Mouse (Mus musculus) lung, postnatal 10 days (tissue): ENCODE data around the gene Tcp10c.
"Not testable (repeated sequence)": the region's sequence is repeated elsewhere in the genome, so short reads cannot be mapped to it uniquely, and the experiment has no call there.

ENCODE experiments used
- DNase-seq: peaks from one replicate; pipeline ENCODE4 v3.0.0; 2021

Gene Tcp10c

DNA sequence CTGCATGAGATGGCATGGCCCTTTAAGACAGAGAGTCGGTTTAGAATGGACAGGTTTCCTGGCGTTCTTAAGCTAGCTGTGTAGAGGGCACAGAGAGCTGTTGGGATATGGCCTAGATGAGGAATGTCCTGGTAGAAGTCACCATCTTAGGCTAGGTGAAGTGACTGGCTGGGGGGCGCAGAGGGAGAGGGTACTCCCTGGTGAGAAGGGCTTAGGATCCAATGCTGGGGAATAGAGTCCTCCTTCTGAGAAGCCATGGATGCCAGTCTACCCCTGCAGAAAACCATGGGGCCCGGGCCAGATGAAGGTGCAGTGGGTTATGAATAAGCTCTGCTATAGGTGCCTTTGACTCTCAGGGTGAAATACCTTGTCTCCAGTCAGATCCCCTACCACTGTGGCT is at the start of gene Tcp10c:
TSS of gene Tcp10c (plus strand) at position 52 of the 400 bp plus-strand sequence.
- DNase-seq = not testable (repeated sequence)

DNA sequence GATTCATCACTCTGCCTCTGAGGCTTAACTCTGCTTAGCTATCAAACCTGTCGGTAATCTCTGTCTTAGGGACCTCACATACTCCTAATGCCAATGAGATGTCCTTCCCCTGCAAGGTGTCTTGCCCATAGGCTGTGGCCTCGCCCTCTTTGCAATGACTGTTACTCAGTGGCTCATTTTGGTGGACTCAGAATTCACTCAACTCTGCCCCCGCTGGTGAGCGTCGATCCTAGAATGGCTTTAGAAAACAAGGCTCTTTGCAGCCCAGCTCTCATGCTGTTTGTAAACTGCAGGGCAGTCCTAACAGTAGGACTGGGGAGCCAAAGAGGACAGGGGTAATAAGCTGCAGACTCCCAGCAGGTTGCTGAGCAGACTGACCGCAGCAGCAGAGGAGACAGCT is 46.5 kb upstream of the Tcp10c start:
- peak; percentile 34 for DNase-seq

GRCm38 (mm10) chr17:13308344-13308743 is 46.0 kb upstream of the Tcp10c start:
- not testable (repeated sequence) for DNase-seq

DNA sequence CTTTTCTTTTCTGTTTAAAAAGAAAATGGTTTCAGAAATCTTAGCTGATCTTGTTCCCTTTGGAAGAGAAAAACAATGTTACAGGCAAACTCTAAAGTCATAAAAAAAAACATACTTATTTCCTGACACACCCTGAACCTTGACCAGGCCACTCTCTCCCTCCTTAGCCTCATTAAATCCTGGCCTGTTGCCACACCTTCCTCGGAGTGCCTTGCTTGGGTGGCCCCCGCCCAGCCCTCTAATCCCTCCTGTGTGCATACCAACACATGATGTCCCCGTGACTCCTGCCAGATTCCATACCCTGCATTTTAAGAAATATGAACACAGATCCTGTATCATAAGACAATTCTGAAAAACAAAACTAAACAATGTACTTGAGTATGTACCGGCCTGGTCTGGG is 45.6 kb upstream of the Tcp10c start:
- not testable (repeated sequence) for DNase-seq

- DNase-seq = peak; percentile 30
These were observed 45.2 kb upstream of the Tcp10c start for GRCm38 (mm10) chr17:13309182-13309631.

DNA sequence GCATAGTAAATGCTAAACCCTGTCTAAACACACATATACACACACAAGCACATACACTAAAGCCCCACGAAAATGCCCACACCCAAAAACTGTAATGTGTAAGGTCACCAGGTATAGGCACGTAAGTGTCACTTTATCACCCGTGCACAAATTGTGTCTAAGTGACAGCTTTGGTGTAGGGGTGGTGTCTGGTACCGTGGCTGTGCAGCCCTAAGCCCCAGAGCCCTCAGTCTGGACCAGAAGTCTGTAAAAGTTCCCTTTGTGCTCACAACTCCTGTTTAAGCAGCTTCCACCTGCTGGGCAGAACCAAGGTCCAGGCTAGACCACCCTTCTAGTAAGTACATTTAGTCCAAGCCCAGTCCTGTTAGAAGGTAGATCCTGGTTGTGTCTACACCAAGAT is 24.4 kb upstream of the Tcp10c start:
- DNase-seq = not testable (repeated sequence)

DNA sequence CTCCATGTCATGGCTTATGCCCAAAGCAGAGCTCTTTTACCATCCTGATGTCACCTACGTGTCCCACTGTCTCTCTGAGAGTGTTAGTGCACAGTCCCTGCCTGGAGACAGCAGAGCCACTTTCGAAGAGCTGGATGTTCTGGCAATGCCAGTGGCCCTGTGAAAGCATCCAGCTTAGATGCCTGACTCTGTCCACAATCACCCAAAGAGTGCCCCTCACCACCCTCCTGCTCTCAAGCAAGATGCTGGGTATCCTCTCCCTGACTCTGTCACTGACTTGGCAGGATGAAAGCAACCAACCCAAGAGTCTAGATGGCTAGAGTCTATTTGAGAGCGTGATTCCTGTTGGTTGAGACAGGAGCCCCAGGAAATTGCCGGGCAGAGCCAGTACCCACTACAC is 23.2 kb upstream of the Tcp10c start:
- DNase-seq = not testable (repeated sequence)

GRCm38 (mm10) chr17:13332496-13332895 is 21.9 kb upstream of the Tcp10c start:
- not testable (repeated sequence) for DNase-seq

- DNase-seq = peak; percentile 64
These were observed 17.2 kb upstream of the Tcp10c start for GRCm38 (mm10) chr17:13336979-13337749.

- not testable (repeated sequence) for DNase-seq
These were observed 16.4 kb upstream of the Tcp10c start for GRCm38 (mm10) chr17:13337931-13338330.

DNA sequence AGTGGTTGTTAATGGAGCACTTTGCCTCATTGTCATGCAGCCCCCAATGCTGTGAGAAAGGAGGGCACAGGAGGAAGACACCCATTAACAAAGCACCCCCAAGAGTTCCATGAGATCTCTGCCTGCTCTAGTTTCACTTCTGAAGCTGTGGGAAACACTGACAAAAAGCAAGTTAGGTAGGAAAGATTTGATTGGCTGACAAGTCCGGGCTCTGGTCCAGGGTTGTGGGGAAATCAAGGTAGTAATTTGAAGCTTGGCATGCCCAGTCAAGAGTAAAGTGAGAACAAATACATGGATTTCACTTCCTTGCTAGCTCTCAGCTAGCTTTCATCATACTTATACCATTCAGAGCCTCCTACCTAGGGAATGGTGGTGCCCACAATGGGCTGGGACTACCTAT is 14.3 kb upstream of the Tcp10c start:
- DNase-seq = not testable (repeated sequence)

DNA sequence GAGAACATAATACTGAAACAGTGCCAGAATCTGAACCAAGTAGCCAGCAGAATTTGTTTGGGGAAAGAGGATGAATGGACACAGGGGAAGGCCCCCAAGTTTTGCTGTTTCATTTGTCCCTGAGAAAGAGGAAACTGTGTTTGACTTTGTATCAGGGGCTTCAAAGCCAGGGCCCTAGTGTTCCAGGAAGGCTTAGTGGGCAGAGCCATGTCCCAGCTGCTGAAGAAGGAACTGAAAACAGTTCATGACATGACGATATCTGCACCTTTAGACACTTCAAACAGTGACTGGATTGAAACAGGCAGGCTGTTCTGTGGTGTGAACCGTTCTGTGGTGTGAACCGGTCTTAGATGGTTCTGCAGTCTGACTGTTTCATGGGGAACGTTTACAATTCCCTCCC is 8.4 kb upstream of the Tcp10c start:
- not testable (repeated sequence) for DNase-seq

GRCm38 (mm10) chr17:13349563-13349962 is 4.8 kb upstream of the Tcp10c start:
- not testable (repeated sequence) for DNase-seq

DNA sequence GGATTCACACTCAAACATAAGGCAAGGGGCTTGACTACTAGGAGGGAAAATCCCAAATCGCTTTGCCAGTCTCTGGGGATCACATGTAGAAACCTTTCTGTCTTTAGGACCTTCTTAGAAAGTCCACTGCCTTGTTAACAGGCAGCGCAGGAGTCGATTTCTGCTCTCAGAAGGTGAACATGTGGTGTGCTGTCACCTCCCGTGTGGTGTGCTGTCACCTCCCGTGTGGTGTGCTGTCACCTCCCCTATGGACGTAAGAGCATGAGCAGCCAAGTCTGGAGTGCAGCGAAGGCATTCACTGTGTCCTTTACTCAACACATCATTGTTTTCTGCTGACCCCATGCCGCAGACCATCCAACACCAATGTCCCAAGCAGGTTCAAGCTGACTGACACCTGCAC is 1.1 kb upstream of the Tcp10c start:
- DNase-seq = not testable (repeated sequence)

DNA sequence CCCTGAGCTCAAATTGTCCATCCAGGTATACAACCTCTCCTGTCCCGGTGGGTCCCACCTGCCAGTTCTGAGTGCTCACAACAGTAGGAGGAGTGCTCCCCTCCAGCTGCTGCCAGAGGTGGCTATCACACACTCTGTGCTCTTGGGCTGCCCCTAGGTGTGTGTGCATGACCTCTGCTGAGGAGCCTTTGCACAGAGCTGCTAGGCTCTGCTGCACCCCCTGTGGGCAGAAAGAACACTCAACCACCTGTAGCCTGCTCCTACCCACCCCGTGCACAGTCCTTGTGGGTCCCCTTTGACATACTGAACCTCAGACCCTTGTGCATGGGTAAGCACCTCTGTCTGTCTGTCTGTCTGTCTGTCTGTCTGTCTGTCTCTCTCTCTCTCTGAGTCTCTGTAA is 8.1 kb downstream of the Tcp10c start:
- not testable (repeated sequence) for DNase-seq

- DNase-seq = not testable (repeated sequence)
These were observed 9.4 kb downstream of the Tcp10c start for GRCm38 (mm10) chr17:13363773-13364172.

GRCm38 (mm10) chr17:13364196-13364595 is 9.8 kb downstream of the Tcp10c start:
- not testable (repeated sequence) for DNase-seq

- DNase-seq = not testable (repeated sequence)
These were observed 12.8 kb downstream of the Tcp10c start for GRCm38 (mm10) chr17:13367181-13367580.

DNA sequence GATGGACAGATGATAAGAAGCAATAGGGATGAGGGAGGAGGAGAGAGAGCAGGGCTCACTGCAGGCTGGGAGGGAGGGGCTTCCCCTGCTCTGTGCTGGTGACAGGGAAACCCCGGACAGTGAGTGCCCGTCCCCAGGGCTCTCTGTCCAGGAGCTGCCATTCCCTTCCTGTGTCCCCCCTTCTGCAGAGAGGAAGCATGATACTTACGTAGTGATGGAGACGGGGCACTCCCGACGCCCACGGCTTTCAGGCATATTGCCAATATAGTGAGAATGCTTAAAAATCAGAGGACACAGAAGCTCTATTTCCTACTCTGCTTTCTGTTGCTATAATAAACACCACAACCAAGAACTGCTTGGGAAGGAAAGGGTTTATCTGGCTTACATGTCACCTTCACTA is 14.3 kb downstream of the Tcp10c start:
- DNase-seq = not testable (repeated sequence)

- peak; percentile 18 for DNase-seq
These were observed 16.4 kb downstream of the Tcp10c start for GRCm38 (mm10) chr17:13370746-13371145.

- DNase-seq = not testable (repeated sequence)
These were observed 24.0 kb downstream of the Tcp10c start for GRCm38 (mm10) chr17:13378341-13378740.

DNA sequence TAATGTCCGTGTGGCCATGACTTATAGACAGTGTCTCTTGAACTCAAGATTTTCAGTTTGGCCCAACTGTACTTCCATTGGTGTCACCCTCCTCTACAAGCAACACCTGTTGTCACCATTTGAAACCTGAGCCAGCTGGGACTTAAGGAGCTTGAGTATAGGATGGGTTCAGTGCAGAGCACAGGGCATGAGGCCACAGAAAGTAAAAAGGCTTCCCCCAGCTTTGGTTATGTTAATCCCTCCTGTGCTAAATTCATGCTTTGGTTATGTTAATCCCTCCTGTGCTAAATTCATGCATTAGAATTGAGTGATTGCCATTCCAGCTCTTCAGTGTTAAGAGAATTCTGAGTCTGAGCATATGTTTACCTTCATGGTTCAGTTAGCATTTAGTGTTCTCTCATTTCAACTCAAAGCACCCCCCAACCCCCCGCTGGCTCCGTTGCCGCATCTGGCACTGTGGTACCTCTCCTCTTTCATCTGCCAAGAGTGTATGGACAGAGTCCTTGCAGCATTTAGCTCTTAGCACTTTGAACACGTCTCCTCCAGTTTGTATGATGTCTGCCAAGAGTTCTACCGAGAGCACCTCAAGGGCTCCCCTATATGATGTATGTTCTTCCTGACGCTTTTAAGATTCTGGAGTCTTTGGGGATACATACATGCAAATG is 25.7 kb downstream of the Tcp10c start:
- DNase-seq = not testable (repeated sequence)

DNA sequence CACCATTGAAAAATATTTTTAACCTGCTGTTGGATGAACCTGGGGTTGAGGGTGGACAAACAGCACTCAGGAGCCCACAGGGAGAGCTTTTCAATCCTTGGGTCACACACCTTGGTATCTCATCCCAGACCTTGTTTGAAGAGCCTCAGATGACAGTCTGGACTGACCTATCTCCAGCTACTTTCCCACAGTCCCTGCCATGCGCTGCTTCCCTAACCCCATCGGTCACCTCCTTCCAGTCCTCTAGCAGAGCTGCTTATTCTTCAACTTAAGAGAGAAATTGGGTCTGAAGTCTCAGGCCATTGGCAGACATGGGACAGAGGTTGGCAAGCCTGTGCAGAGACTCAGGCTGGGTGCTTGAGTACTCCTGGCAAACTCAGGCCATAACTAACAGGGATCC is 26.9 kb downstream of the Tcp10c start:
- not testable (repeated sequence) for DNase-seq

GRCm38 (mm10) chr17:13391020-13391419 is 36.6 kb downstream of the Tcp10c start:
- DNase-seq = not testable (repeated sequence)
